Mouse (Mus musculus): ENCODE measurements at regions not wholly inside any gene's neighbourhood (a gene's known extent, or its start where the extent isn't known, plus 50 kb on each side); places are given as distances from the start of the nearest gene placed in this dataset.

GRCm38 (mm10) chr10:43723615-43723937, 145.5 kb downstream of the Cd24a start:
- TF ChIP-seq CTCF (IDR thresholded peaks at IDR 0.05; ENCODE audit: low read depth), result no peak
- no peak for TF ChIP-seq EP300 (IDR thresholded peaks at IDR 0.05; ENCODE audit: low read depth)
